Mouse (Mus musculus) hindbrain, embryonic 11.5 days (tissue): ENCODE data around the gene Clstn1. TPM values are rescaled to one million over a fixed set of nuclear protein-coding genes. Genes with fewer than 3 reads are reported as not detected.

Source experiments
- ATAC-seq: fragments of 200-750 bp; cut with Nextera tagmentation; 2 replicates; pipeline ENCODE4 v1.8.0; 2017; ENCODE audit warnings: mild to moderate bottlenecking, moderate TSS enrichment, moderate library complexity; ENCODE audit not compliant: low FRiP score
- DNase-seq: peaks from one replicate; pipeline ENCODE4 v3.0.0-alpha.2; 2015; ENCODE audit warnings: low spot score
- H3K27ac ChIP-seq: fragments of 300-500 bp; sonication (generic); 2 replicates; pipeline ENCODE4 v1.5.1; 2014; ENCODE audit warnings: mild to moderate bottlenecking, low read depth, low read length
- H3K27me3 ChIP-seq: fragments of 300-500 bp; sonication (generic); 2 replicates; pipeline ENCODE4 v1.6.1; 2014; ENCODE audit warnings: mild to moderate bottlenecking, low read length, moderate library complexity, mixed read lengths; ENCODE audit not compliant: control insufficient read depth, insufficient read depth
- H3K36me3 ChIP-seq: fragments of 300-500 bp; sonication (generic); 2 replicates; pipeline ENCODE4 v1.6.1; 2014; ENCODE audit warnings: mild to moderate bottlenecking, low read length, moderate library complexity, mixed read lengths; ENCODE audit not compliant: control insufficient read depth, insufficient read depth
- H3K4me1 ChIP-seq: fragments of 300-500 bp; sonication (generic); replicated peaks from 2 replicates; pipeline ENCODE4 v1.6.1; 2014; ENCODE audit warnings: low read length, mixed read lengths; ENCODE audit not compliant: control insufficient read depth, insufficient read depth
- H3K4me2 ChIP-seq: fragments of 300-500 bp; sonication (generic); replicated peaks from 2 replicates; pipeline ENCODE4 v1.6.1; 2014; ENCODE audit warnings: mild to moderate bottlenecking, low read depth, low read length
- H3K4me3 ChIP-seq: fragments of 300-500 bp; sonication (generic); 2 replicates; pipeline ENCODE4 v1.5.1; 2014; ENCODE audit warnings: low read depth, low read length
- H3K9ac ChIP-seq: fragments of 300-500 bp; sonication (generic); 2 replicates; pipeline ENCODE4 v1.6.1; 2014; ENCODE audit warnings: low read depth, low read length
- H3K9me3 ChIP-seq: fragments of 300-500 bp; sonication (generic); 2 replicates; pipeline ENCODE4 v1.6.1; 2016; ENCODE audit warnings: low read length; ENCODE audit not compliant: control insufficient read depth
- WGBS: fragments of 180-500 bp; shearing (Covaris S2); extraction: QIAGEN DNeasy Blood & Tissue Kit; methylation state at CpG from one replicate; pipeline ENCODE4 v1.1.7; 2014; 5-methylcytosine and 5-hydroxymethylcytosine counted together
- polyA plus RNA-seq: library from polyadenylated mRNA; unstranded; fragments of >200 nt; fragmentation: Nextera tagmentation; extraction: Ambion mirVana; gene quantifications from 2 replicates; pipeline ENCODE4 v1.2.1, GENCODE M21; 2014

Clstn1 gene
- polyA plus RNA-seq, 1 experiment from 2014 or later: 33.0 TPM

GRCm38 (mm10) chr4:149570498-149570863 lies 15.8 kb upstream of the Clstn1 start:
- DNase-seq: no peak
- no peak for ATAC-seq
- H3K36me3 ChIP-seq: no peaks in the 10 kb centered on the region
- WGBS: 84% methylated on average over 4 of the region's 4 CpGs
- H3K27ac ChIP-seq: no peak overlapping the region
- no peaks in the 10 kb centered on the region for H3K27me3 ChIP-seq
- H3K4me3 ChIP-seq: no peak overlapping the region
- H3K4me1 ChIP-seq: no peaks in the 10 kb centered on the region; the same call in 1 of the 2 replicates
- H3K9ac ChIP-seq: no peak overlapping the region
- H3K4me2 ChIP-seq: no peak overlapping the region
- H3K9me3 ChIP-seq: no peaks in the 10 kb centered on the region

GRCm38 (mm10) chr4:149571209-149571608 lies 15.1 kb upstream of the Clstn1 start:
- Histone ChIP-seq H3K4me2 (no peak overlapping the region), H3K27me3 (no peaks in the 10 kb centered on the region), H3K4me1 (no peaks in the 10 kb centered on the region), H3K4me3 (no peak overlapping the region), H3K9ac (no peak overlapping the region), H3K9me3 (no peaks in the 10 kb centered on the region), H3K36me3 (no peaks in the 10 kb centered on the region), H3K27ac (no peak overlapping the region)
- DNase-seq: no peak
- ATAC-seq: no peak
- 75% methylated on average over 5 of the region's 5 CpGs for WGBS

GRCm38 (mm10) chr4:149571651-149572149 lies 14.6 kb upstream of the Clstn1 start:
- no peak overlapping the region for H3K27ac ChIP-seq
- ATAC-seq (no peak), DNase-seq (no peak)
- 59% methylated on average over 8 of the region's 8 CpGs for WGBS
- no peaks in the 10 kb centered on the region for H3K4me1 ChIP-seq
- no peaks in the 10 kb centered on the region for H3K27me3 ChIP-seq
- H3K9ac ChIP-seq: no peak overlapping the region
- no peaks in the 10 kb centered on the region for H3K36me3 ChIP-seq
- no peaks in the 10 kb centered on the region for H3K9me3 ChIP-seq
- H3K4me3 ChIP-seq: no peak overlapping the region
- H3K4me2 ChIP-seq: no peak overlapping the region

GRCm38 (mm10) chr4:149572446-149572845 lies 13.8 kb upstream of the Clstn1 start:
- no peak for ATAC-seq
- Histone ChIP-seq H3K27me3 (no peaks in the 10 kb centered on the region), H3K4me3 (no peak overlapping the region), H3K4me2 (no peak overlapping the region), H3K27ac (no peak overlapping the region), H3K9me3 (no peaks in the 10 kb centered on the region), H3K36me3 (no peaks in the 10 kb centered on the region), H3K9ac (no peak overlapping the region), H3K4me1 (no peaks in the 10 kb centered on the region)
- 35% methylated on average over 6 of the region's 9 CpGs for WGBS
- no peak for DNase-seq

GRCm38 (mm10) chr4:149572851-149573250 lies 13.4 kb upstream of the Clstn1 start:
- no peaks in the 10 kb centered on the region for H3K27me3 ChIP-seq
- H3K9me3 ChIP-seq: no peaks in the 10 kb centered on the region
- no peak overlapping the region for H3K4me2 ChIP-seq
- no peak overlapping the region for H3K4me3 ChIP-seq
- H3K4me1 ChIP-seq: no peaks in the 10 kb centered on the region
- no peak overlapping the region for H3K9ac ChIP-seq
- 68% methylated on average over 8 of the region's 8 CpGs for WGBS
- no peak for ATAC-seq
- no peaks in the 10 kb centered on the region for H3K36me3 ChIP-seq
- no peak for DNase-seq
- H3K27ac ChIP-seq: no peak overlapping the region

- no peak overlapping the region for H3K4me2 ChIP-seq
- no peak overlapping the region for H3K4me3 ChIP-seq
- H3K9me3 ChIP-seq: no peaks in the 10 kb centered on the region
- WGBS: 59% methylated on average over 14 of the region's 14 CpGs
- H3K4me1 ChIP-seq: no peaks in the 10 kb centered on the region
- H3K27ac ChIP-seq: no peak overlapping the region
- H3K27me3 ChIP-seq: no peaks in the 10 kb centered on the region
- H3K9ac ChIP-seq: no peak overlapping the region
- ATAC-seq (no peak), DNase-seq (no peak)
- H3K36me3 ChIP-seq: no peaks in the 10 kb centered on the region
These were observed 11.9 kb upstream of the Clstn1 start for GRCm38 (mm10) chr4:149574391-149574821.

- H3K4me1 ChIP-seq: no peaks in the 10 kb centered on the region
- DNase-seq (no peak), ATAC-seq (no peak)
- no peak overlapping the region for H3K27ac ChIP-seq
- no peaks in the 10 kb centered on the region for H3K36me3 ChIP-seq
- no peak overlapping the region for H3K4me2 ChIP-seq
- no peaks in the 10 kb centered on the region for H3K9me3 ChIP-seq
- H3K9ac ChIP-seq: no peak overlapping the region
- no peak overlapping the region for H3K4me3 ChIP-seq
- WGBS: 86% methylated on average over 9 of the region's 9 CpGs
- H3K27me3 ChIP-seq: no peaks in the 10 kb centered on the region
These were observed 10.2 kb upstream of the Clstn1 start for GRCm38 (mm10) chr4:149576061-149576460.

GRCm38 (mm10) chr4:149576993-149577548 lies 9.2 kb upstream of the Clstn1 start:
- H3K9ac ChIP-seq: peak overlapping the region; percentile 16; the same call in 1 of the 2 replicates
- DNase-seq (no peak), ATAC-seq (peak; percentile 59)
- H3K36me3 ChIP-seq: no peaks in the 10 kb centered on the region
- WGBS: 19% methylated on average over 4 of the region's 4 CpGs
- no peaks in the 10 kb centered on the region for H3K4me1 ChIP-seq
- H3K27me3 ChIP-seq: no peaks in the 10 kb centered on the region
- no peak overlapping the region; the same call in 1 of the 2 replicates for H3K4me2 ChIP-seq
- peak overlapping the region; percentile 59 for H3K27ac ChIP-seq
- H3K9me3 ChIP-seq: no peaks in the 10 kb centered on the region
- no peak overlapping the region for H3K4me3 ChIP-seq

- DNase-seq: no peak
- Histone ChIP-seq H3K9ac (no peak overlapping the region; the same call in 1 of the 2 replicates), H3K27ac (no peak overlapping the region)
These were observed 8.1 kb upstream of the Clstn1 start for GRCm38 (mm10) chr4:149578085-149578681.

More at GRCm38 (mm10) chr4:149578085-149578681, 8.1 kb upstream of the Clstn1 start:
- Histone ChIP-seq H3K9me3 (no peaks in the 10 kb centered on the region), H3K4me2 (no peak overlapping the region), H3K4me1 (no peaks in the 10 kb centered on the region), H3K4me3 (no peak overlapping the region), H3K36me3 (no peaks in the 10 kb centered on the region), H3K27me3 (no peaks in the 10 kb centered on the region)
- no peak for ATAC-seq
- 78% methylated on average over 13 of the region's 13 CpGs for WGBS
